Mouse (Mus musculus): ENCODE results near the gene Cmss1. TPM values are rescaled to one million over a fixed set of nuclear protein-coding genes. Genes with fewer than 3 reads are reported as not detected.

Cmss1 gene
- polyA plus RNA-seq, 1 experiment, result not detected

GRCm38 (mm10) chr16:57515636-57516035, 91.0 kb downstream of the Cmss1 start:
- no peak overlapping the region for H3K4me3 ChIP-seq (ENCODE audit: insufficient read depth, low read depth, low read length)
- TF ChIP-seq POLR2A (IDR thresholded peaks at IDR 0.05; ENCODE audit: insufficient read depth, low read depth, low read length), result no peak
- no peak for TF ChIP-seq CTCF (IDR thresholded peaks at IDR 0.05; ENCODE audit: insufficient read depth, low read depth, low read length)
- WGBS, result 73% methylated on average over 10 of the region's 10 CpGs
- no peaks in the 10 kb centered on the region for H3K4me1 ChIP-seq (ENCODE audit: control insufficient read depth, insufficient read depth, low read length)
- no peak overlapping the region for H3K27ac ChIP-seq (ENCODE audit: insufficient read depth, low read depth, low read length)

- H3K27ac ChIP-seq (ENCODE audit: insufficient read depth, low read depth, low read length), result no peak overlapping the region
- H3K4me3 ChIP-seq (ENCODE audit: insufficient read depth, low read depth, low read length), result no peak overlapping the region
- no peak for TF ChIP-seq POLR2A (IDR thresholded peaks at IDR 0.05; ENCODE audit: insufficient read depth, low read depth, low read length)
- no peak for TF ChIP-seq CTCF (IDR thresholded peaks at IDR 0.05; ENCODE audit: insufficient read depth, low read depth, low read length)
- H3K4me1 ChIP-seq (ENCODE audit: control insufficient read depth, insufficient read depth, low read length), result no peaks in the 10 kb centered on the region
- WGBS, result 82% methylated on average over 4 of the region's 4 CpGs
Observed at GRCm38 (mm10) chr16:57514371-57514770, 92.3 kb downstream of the Cmss1 start.

- WGBS, result 92% methylated on average over 7 of the region's 7 CpGs
Observed at GRCm38 (mm10) chr16:57513562-57513961, 93.1 kb downstream of the Cmss1 start.

DNA sequence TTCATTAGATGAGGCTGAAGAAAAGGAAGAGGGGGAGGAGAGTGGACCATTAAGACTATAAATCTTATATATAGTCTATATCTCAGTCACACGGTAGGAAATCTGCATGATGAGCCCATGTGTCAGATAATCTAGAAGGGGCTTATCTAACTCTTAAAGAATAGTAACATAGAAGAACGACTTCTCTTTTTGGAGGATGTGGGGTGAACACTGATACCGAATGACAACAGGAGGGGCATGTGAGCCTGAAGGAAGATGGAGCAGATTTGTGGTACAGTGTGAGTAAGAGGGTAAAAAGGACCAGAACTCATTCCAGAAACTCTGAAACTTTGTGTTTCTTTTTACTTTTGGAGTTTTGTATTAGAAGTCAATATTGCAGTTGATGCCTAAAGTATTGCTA, 97.6 kb downstream of the Cmss1 start:
- no peak for TF ChIP-seq CTCF (IDR thresholded peaks at IDR 0.05; ENCODE audit: insufficient read depth, low read depth, low read length)
- TF ChIP-seq POLR2A (IDR thresholded peaks at IDR 0.05; ENCODE audit: insufficient read depth, low read depth, low read length), result no peak
- Histone ChIP-seq H3K4me3 (ENCODE audit: insufficient read depth, low read depth, low read length) (no peak overlapping the region), H3K27ac (ENCODE audit: insufficient read depth, low read depth, low read length) (no peak overlapping the region), H3K4me1 (ENCODE audit: control insufficient read depth, insufficient read depth, low read length) (no peaks in the 10 kb centered on the region)
- WGBS, result 96% methylated on average over 3 of the region's 3 CpGs

More at GRCm38 (mm10) chr16:57513562-57513961, 93.1 kb downstream of the Cmss1 start:
- Histone ChIP-seq H3K27ac (ENCODE audit: insufficient read depth, low read depth, low read length) (no peak overlapping the region), H3K4me1 (ENCODE audit: control insufficient read depth, insufficient read depth, low read length) (no peaks in the 10 kb centered on the region), H3K4me3 (ENCODE audit: insufficient read depth, low read depth, low read length) (no peak overlapping the region)
- TF ChIP-seq CTCF (IDR thresholded peaks at IDR 0.05; ENCODE audit: insufficient read depth, low read depth, low read length) (no peak), POLR2A (IDR thresholded peaks at IDR 0.05; ENCODE audit: insufficient read depth, low read depth, low read length) (no peak)

- WGBS, result 100% methylated on average over 1 of the region's 1 CpGs
- TF ChIP-seq POLR2A (IDR thresholded peaks at IDR 0.05; ENCODE audit: insufficient read depth, low read depth, low read length) (no peak), CTCF (IDR thresholded peaks at IDR 0.05; ENCODE audit: insufficient read depth, low read depth, low read length) (no peak)
- Histone ChIP-seq H3K4me1 (ENCODE audit: control insufficient read depth, insufficient read depth, low read length) (no peaks in the 10 kb centered on the region), H3K4me3 (ENCODE audit: insufficient read depth, low read depth, low read length) (no peak overlapping the region), H3K27ac (ENCODE audit: insufficient read depth, low read depth, low read length) (no peak overlapping the region)
Observed at GRCm38 (mm10) chr16:57508351-57508750, 98.3 kb downstream of the Cmss1 start.

GRCm38 (mm10) chr16:57506133-57506532, 100.5 kb downstream of the Cmss1 start:
- Histone ChIP-seq H3K4me1 (ENCODE audit: control insufficient read depth, insufficient read depth, low read length) (0 out of 2 replicates have a peak, but pooled peaks cover 2% of the 10 kb centered on the region), H3K27ac (ENCODE audit: insufficient read depth, low read depth, low read length) (no peak overlapping the region), H3K4me3 (ENCODE audit: insufficient read depth, low read depth, low read length) (no peak overlapping the region)
- no peak for TF ChIP-seq CTCF (IDR thresholded peaks at IDR 0.05; ENCODE audit: insufficient read depth, low read depth, low read length)
- TF ChIP-seq POLR2A (IDR thresholded peaks at IDR 0.05; ENCODE audit: insufficient read depth, low read depth, low read length), result no peak
- 91% methylated on average over 6 of the region's 6 CpGs for WGBS

GRCm38 (mm10) chr16:57504728-57505127, 101.9 kb downstream of the Cmss1 start:
- WGBS, result 94% methylated on average over 4 of the region's 4 CpGs
- no peak overlapping the region for H3K4me3 ChIP-seq (ENCODE audit: insufficient read depth, low read depth, low read length)
- 0 out of 2 replicates have a peak, but pooled peaks cover 2% of the 10 kb centered on the region for H3K4me1 ChIP-seq (ENCODE audit: control insufficient read depth, insufficient read depth, low read length)
- no peak overlapping the region for H3K27ac ChIP-seq (ENCODE audit: insufficient read depth, low read depth, low read length)
- TF ChIP-seq CTCF (IDR thresholded peaks at IDR 0.05; ENCODE audit: insufficient read depth, low read depth, low read length), result no peak
- TF ChIP-seq POLR2A (IDR thresholded peaks at IDR 0.05; ENCODE audit: insufficient read depth, low read depth, low read length), result no peak

GRCm38 (mm10) chr16:57502761-57503160, 103.9 kb downstream of the Cmss1 start:
- 49% methylated on average over 5 of the region's 5 CpGs for WGBS
- H3K4me1 ChIP-seq (ENCODE audit: control insufficient read depth, insufficient read depth, low read length), result 0 out of 2 replicates have a peak, but pooled peaks cover 2% of the 10 kb centered on the region
- no peak for TF ChIP-seq POLR2A (IDR thresholded peaks at IDR 0.05; ENCODE audit: insufficient read depth, low read depth, low read length)
- no peak for TF ChIP-seq CTCF (IDR thresholded peaks at IDR 0.05; ENCODE audit: insufficient read depth, low read depth, low read length)
- H3K4me3 ChIP-seq (ENCODE audit: insufficient read depth, low read depth, low read length), result no peak overlapping the region
- H3K27ac ChIP-seq (ENCODE audit: insufficient read depth, low read depth, low read length), result no peak overlapping the region

- Histone ChIP-seq H3K4me1 (ENCODE audit: control insufficient read depth, insufficient read depth, low read length) (0 out of 2 replicates have a peak, but pooled peaks cover 2% of the 10 kb centered on the region), H3K27ac (ENCODE audit: insufficient read depth, low read depth, low read length) (no peak overlapping the region), H3K4me3 (ENCODE audit: insufficient read depth, low read depth, low read length) (no peak overlapping the region)
- TF ChIP-seq POLR2A (IDR thresholded peaks at IDR 0.05; ENCODE audit: insufficient read depth, low read depth, low read length), result no peak
- TF ChIP-seq CTCF (IDR thresholded peaks at IDR 0.05; ENCODE audit: insufficient read depth, low read depth, low read length), result no peak
- 90% methylated on average over 2 of the region's 2 CpGs for WGBS
Observed at GRCm38 (mm10) chr16:57502230-57502629, 104.4 kb downstream of the Cmss1 start.

GRCm38 (mm10) chr16:57500851-57501250, 105.8 kb downstream of the Cmss1 start:
- Histone ChIP-seq H3K27ac (ENCODE audit: insufficient read depth, low read depth, low read length) (no peak overlapping the region), H3K4me1 (ENCODE audit: control insufficient read depth, insufficient read depth, low read length) (peaks cover 8% of the 10 kb centered on the region), H3K4me3 (ENCODE audit: insufficient read depth, low read depth, low read length) (no peak overlapping the region)
- TF ChIP-seq POLR2A (IDR thresholded peaks at IDR 0.05; ENCODE audit: insufficient read depth, low read depth, low read length) (no peak), CTCF (IDR thresholded peaks at IDR 0.05; ENCODE audit: insufficient read depth, low read depth, low read length) (no peak)
- 36% methylated on average over 3 of the region's 3 CpGs for WGBS

Data from olfactory bulb, adult 2 months (tissue).